12 mouse cellular contexts compared by ENCODE assay signal in genomic region chr5:106758036-106758435, GRCm38 (mm10).
A peak's percentile ranks its signal among the peaks of the same experiment; 100 is the strongest.
DNase-seq lines count a peak whose midpoint lies in the region; ATAC-seq lines count a peak whose summit lies in the region.
"Had no signal": no experiment of that assay in that cellular context is flagged by ENCODE, and none has a peak within 500 bp of the region (broad histone marks: within the 10 kb centered on the region; RNA-seq: fewer than 3 reads in every experiment).

No protein-coding gene starts in this region.

- H3K4me2 ChIP-seq in liver, embryonic 11.5 days = peak overlapping the region; percentile 55
- peak overlapping the region; percentile 54 for H3K4me2 ChIP-seq in midbrain, embryonic 15.5 days

- no peak overlapping the region for H3K9ac ChIP-seq in liver, embryonic 11.5 days (ENCODE audit: low read depth, low read length)
- no peak overlapping the region for H3K9ac ChIP-seq in midbrain, embryonic 15.5 days

- H3K4me1 ChIP-seq in liver, embryonic 11.5 days (replicated peaks; ENCODE audit: control insufficient read depth, insufficient read depth, low read length) = peaks cover 3% of the 10 kb centered on the region; the same call in 1 of the 2 replicates
- peaks cover 16% of the 10 kb centered on the region for H3K4me1 ChIP-seq in midbrain, embryonic 15.5 days

- WGBS in liver, embryonic 11.5 days = 14% methylated on average over 16 of the region's 16 CpGs
- WGBS in midbrain, embryonic 15.5 days = 11% methylated on average over 16 of the region's 16 CpGs

- no peak overlapping the region for H3K4me3 ChIP-seq in liver, embryonic 11.5 days (ENCODE audit: low read depth, low read length)
- H3K4me3 ChIP-seq in midbrain, embryonic 15.5 days = no peak overlapping the region
- H3K4me3 ChIP-seq: heart, adult 2 months had no signal

- peaks cover 27% of the 10 kb centered on the region for H3K27me3 ChIP-seq in liver, embryonic 11.5 days (replicated peaks; ENCODE audit: control insufficient read depth, insufficient read depth, low read length)
- peaks cover 7% of the 10 kb centered on the region; the same call in 1 of the 2 replicates for H3K27me3 ChIP-seq in midbrain, embryonic 15.5 days (replicated peaks)

- DNase-seq in liver, embryonic 11.5 days (ENCODE audit: low spot score) = no peak
- DNase-seq in liver = no peak
- no peak for DNase-seq in adrenal gland, adult 18-20 months (ENCODE audit: low spot score in 2 of 2)
- no peak for DNase-seq in spleen, adult 18-20 months
- no peak for DNase-seq in kidney, adult 8-10 months
- DNase-seq in B cell, adult 2 months = no peak
- DNase-seq: adrenal gland, adult 8-10 months; cerebellum, adult 11-12 months; heart, adult 2 months; kidney, adult 2 months had no signal

- ATAC-seq in liver, embryonic 11.5 days (replicated peaks; ENCODE audit: low FRiP score) = no peak
- peak; percentile 21 to 28; a peak in 1 of 4 replicates for ATAC-seq in hematopoietic stem cell, adult 5-6 weeks (replicated peaks in 1 of 2; ENCODE audit: insufficient read depth in 1 of 2, low FRiP score in 2 of 2, low TSS enrichment in 1 of 2, low read depth in 1 of 2, poor library complexity in 2 of 2, severe bottlenecking in 2 of 2)
- no peak for ATAC-seq in midbrain, embryonic 15.5 days (replicated peaks)

- H3K27ac ChIP-seq in liver, embryonic 11.5 days (ENCODE audit: low read depth, low read length) = no peak overlapping the region
- H3K27ac ChIP-seq in midbrain, embryonic 15.5 days = no peak overlapping the region
- H3K27ac ChIP-seq: heart, adult 2 months had no signal

- H3K9me3 ChIP-seq in liver, embryonic 11.5 days (ENCODE audit: control insufficient read depth, low read length) = no peaks in the 10 kb centered on the region
- H3K9me3 ChIP-seq in midbrain, embryonic 15.5 days = no peaks in the 10 kb centered on the region

- no peaks in the 10 kb centered on the region for H3K36me3 ChIP-seq in liver, embryonic 11.5 days (ENCODE audit: control insufficient read depth, insufficient read depth, low read length)
- no peaks in the 10 kb centered on the region for H3K36me3 ChIP-seq in midbrain, embryonic 15.5 days (replicated peaks)

Comparison
In these comparisons a context has a peak if more than half of its experiments do, and no peak if none do; other contexts are left out.
1. ATAC-seq: peak in hematopoietic stem cell, adult 5-6 weeks (2 of 2); none in liver, embryonic 11.5 days (single experiment) and midbrain, embryonic 15.5 days (single experiment).